Mouse (Mus musculus): ENCODE data around the gene Hira. TPM values are rescaled to one million over a fixed set of nuclear protein-coding genes. Genes with fewer than 3 reads are reported as not detected.
"Not testable (repeated sequence)": the region's sequence is repeated elsewhere in the genome, so short reads cannot be mapped to it uniquely, and the experiment has no call there.

Gene Hira
- total RNA-seq, 2 experiments from 2014 or later: 19.2 to 21.6 TPM

GRCm38 (mm10) chr16:18916064-18916463 lies 39.2 kb downstream of the Hira start:
- no peak for DNase-seq

DNA sequence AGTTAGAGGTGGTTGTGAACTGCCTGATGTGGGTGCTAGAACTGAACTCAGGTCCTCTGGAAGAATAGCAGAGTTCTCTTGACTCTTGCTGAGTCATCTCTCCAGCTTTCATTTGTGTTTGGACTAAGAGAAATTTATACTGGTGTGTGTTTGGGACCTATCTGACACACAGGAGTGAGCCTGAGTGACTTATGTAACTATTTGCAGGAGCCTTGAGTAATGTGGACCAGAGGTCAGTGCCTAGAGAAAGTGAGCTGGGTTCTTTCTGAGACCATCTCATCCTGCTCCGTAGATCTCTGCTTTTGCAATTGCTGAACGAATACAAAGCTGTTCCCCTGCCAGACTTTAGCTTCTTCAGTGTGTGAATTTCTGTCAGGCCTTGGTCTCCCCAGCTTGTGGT lies 44.9 kb downstream of the Hira start:
- DNase-seq: no peak

GRCm38 (mm10) chr16:18927963-18928362 lies 51.1 kb downstream of the Hira start:
- no peak for DNase-seq

DNA sequence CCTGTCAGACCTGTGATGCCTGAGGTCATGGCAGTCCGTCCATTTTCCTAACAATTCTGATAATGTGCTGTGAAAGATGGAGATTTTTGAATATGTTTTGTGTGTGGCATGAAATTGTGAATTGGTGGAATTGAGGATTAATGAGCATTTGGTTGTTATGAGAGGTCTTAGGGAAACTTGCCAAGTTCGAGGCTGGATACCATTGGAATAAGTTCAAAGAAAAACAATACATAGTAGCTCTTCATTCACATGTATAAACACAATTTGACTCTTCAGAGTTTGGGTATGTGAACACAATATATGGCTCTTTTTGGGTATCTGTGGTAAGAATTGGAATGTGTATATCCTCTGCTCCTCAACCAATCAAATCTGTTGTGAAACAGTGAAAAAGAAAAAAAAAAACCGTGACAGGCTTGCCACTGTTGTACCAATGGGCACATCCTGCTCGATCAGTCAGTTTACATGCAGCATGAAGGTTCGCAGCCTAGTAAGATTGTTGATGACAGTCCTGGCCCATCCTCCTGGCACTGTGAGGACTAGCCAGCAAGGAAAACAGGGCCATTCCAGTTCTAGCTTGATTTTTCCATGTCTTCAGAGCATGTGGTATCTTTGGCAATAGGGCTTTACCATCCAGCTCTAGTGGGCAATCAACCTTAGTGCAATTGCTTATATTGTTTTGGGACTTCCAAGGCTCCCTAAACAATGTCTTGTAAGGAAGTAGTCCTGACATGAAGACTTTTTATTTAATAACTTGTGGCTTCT lies 61.7 kb downstream of the Hira start:
- DNase-seq: no peak

DNA sequence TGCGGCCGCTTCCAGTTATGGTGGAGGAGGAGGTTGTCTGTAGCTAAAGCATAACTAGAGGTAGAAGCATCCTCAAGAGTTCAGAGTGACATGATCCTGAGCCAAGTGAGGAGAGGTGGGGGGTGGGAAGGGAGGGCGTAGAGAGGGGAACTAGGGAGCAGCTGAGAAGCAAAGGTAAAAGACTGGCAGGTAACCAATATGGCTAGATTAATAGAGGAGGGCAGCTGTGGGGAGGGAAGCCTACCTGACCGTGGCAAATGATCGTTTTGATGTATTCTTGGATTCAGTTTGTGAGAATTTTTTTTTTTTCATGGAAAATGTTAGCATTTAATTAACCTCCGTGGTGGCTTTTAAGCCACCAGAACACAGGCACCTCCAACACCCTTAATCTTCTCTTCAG lies 67.1 kb downstream of the Hira start:
- no peak for DNase-seq

GRCm38 (mm10) chr16:18948941-18949340 lies 72.1 kb downstream of the Hira start:
- DNase-seq: no peak

DNA sequence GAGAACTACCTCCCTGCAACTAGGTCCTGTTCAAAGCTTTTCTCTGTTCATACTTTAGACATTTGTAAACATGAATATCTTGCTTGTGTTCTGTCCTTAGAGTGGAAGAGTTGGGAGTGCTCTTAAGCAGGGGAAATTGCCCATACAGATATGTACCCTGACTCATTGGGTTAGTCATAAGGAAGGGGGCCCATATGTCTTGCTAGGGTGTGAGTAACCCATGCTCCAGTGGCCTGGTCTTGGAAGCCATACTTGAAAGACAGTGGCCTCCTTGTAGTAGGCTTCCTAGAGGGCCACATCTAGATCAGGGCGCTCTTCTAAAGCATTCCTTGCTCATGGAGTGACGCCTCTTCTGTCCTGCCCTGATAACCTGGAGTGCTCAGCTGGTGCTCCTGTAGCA lies 73.5 kb downstream of the Hira start:
- no peak for DNase-seq

DNA sequence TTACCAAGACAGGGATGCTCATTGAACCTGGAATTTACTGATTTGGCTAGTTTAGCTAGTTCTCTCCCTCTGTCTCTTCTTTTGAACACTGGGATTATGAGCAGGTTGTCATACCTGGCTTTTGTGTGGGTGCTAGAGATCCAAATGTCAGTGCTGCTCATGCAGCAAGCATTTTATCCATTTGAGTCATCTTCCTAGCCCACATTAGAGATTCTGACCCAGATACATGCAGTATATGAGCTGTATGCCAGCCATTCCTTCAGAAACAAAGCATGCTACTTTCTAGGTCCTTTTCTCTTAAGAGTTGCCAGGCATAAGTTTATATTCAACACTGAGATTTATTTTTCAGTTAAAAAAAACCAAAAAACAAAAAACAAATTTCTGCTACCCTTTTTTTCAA lies 76.0 kb downstream of the Hira start:
- DNase-seq: no peak

- no peak for DNase-seq
Measured at GRCm38 (mm10) chr16:18955070-18955469, 78.2 kb downstream of the Hira start.

DNA sequence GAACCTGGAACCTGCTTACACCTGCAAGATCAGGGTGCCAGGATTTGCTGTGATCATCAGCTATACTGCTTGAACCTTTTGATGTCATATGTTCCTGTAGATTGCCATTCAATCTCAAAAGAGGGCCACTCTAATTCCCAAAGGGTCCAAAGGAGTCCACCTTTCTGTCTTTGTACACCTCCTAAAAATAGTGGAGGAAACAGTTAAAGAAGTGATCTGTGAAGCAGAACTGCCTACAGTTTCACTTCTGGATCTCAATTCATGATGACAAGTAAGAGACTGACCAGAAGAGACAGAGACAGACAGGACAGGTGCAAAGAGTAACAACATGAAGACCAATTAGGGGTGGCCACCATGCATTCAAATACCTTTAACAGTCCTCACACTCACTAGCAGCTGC lies 86.6 kb downstream of the Hira start:
- no peak for DNase-seq

- no peak for DNase-seq
Measured at GRCm38 (mm10) chr16:18969420-18970128, 92.7 kb downstream of the Hira start.

DNA sequence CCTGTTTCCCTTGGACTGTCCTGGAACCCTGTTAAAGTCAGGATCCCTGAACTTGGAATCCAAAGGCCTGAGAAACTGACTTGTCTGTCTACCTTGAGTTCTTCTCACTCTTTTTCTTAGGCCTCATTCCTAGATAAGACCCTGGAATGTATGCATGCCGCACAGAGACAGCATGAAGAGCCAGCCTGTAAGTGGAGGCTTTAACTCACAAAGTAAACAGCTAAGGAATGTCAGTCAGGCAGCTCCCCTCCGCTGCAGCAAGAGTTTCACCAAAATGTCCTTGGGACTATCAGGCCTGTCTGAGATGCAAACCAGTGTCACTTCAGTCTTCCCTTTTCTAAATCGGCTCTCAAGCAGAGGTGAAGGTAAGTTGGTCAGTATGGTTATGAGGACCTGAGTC lies 94.0 kb downstream of the Hira start:
- DNase-seq: no peak

DNA sequence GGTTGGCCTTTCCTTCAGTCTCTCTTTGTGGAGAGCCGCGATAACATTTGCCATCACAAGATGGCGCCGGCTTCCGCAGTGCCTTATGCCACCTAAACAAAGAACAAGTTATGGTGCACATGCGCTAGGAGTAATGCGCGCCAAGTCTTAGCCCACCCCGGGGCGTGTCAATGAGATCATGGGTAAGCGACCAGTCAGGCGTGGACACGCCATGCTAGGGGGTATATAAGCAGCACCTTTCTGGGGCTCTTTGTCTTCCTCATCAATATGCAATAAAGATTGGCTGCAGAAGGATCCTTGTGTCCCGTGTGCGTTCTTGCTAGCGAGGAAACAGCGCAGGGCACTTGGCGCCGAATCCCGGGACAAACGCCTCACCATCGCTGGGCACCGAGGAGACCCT lies 98.8 kb downstream of the Hira start:
- not testable (repeated sequence) for DNase-seq

GRCm38 (mm10) chr16:18976315-18976714 lies 99.5 kb downstream of the Hira start:
- no peak for DNase-seq

GRCm38 (mm10) chr16:18986381-18986780 lies 109.5 kb downstream of the Hira start:
- no peak for DNase-seq

GRCm38 (mm10) chr16:18986860-18987259 lies 110.0 kb downstream of the Hira start:
- DNase-seq: no peak

DNA sequence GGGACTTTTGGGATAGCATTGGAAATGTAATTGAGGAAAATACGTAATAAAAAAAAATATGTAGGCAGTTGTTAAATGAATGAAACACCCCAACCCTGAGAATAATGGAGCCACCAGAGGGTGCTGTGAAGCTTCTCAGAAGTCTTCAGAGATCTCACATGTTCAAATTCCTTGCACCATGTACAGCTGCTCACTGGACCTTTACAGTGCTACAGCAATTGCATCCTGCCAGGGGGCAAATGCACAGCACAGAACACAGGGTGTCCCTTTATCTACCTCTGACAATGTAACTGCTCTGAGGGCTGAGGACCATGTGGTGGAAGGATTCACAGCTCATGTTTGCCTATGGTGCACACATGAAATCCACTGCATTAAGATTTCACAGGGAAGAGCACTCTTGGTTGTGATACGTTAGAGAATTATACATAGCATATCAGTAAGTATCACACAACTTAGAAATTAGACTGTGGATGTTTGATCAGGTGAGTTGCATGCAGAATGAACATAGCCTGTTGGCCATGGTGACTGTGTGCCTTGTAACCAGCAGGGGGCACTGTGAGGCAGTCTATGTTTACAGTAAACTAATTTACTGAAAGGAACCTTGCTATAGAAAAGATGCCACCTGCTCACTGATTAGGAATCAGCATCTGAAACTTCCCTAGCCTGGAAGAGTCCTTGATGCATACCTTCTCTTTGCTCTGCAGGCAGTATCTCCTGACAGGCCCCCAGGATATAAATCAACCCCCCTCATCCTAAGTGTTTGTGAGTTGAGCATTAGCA lies 126.0 kb downstream of the Hira start:
- not testable (repeated sequence) for DNase-seq

DNA sequence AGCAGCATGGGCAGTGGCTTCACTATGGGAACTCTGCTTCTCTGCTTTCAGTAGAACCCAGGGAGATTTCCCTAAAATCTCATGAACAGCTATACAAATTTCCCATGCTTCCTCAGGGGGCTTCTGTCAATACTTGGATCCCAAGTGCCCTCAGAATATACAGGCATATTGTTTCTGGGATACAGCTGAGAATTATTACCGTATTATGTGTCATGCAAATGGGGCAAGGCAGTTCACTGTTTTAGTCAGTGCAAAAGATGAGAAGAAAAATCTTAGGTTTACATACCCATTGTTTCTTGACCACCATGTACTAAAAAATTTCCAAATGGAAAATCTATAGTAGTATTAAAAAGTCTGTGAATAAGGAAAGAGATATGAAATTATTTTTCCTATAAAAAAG lies 126.9 kb downstream of the Hira start:
- DNase-seq: no peak

DNA sequence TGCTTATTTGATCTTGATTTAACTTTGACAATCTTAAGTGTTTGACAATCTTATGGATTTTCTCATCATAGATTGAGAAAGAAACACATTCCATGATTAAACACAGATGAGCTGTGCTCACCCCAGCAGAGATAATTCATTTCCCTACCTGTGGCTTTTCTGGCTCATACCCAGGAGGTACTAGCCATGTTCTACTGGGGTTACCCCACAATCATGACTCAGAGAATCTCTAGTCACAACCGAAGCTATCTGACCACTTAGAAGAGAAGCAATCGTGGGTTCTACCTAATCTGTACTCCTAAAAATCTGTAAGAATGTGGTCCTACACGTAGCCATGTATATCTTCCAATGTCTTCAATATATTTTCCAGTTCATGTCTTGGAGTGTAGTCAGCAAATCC lies 128.5 kb downstream of the Hira start:
- DNase-seq: no peak

GRCm38 (mm10) chr16:19006715-19007114 lies 129.9 kb downstream of the Hira start:
- no peak for DNase-seq

- not testable (repeated sequence) for DNase-seq
Measured at GRCm38 (mm10) chr16:19007186-19007591, 130.4 kb downstream of the Hira start.

- no peak for DNase-seq
Measured at GRCm38 (mm10) chr16:19010710-19011109, 133.9 kb downstream of the Hira start.

GRCm38 (mm10) chr16:19013550-19013949 lies 136.7 kb downstream of the Hira start:
- no peak for DNase-seq
